Mouse (Mus musculus) spleen, adult 12 weeks (tissue): ENCODE measurements around the gene Cux2.

Source experiments
- DNase-seq: peaks from one replicate; pipeline ENCODE4 v3.0.0; 2022; ENCODE audit warnings: low spot score

Gene Cux2

DNA sequence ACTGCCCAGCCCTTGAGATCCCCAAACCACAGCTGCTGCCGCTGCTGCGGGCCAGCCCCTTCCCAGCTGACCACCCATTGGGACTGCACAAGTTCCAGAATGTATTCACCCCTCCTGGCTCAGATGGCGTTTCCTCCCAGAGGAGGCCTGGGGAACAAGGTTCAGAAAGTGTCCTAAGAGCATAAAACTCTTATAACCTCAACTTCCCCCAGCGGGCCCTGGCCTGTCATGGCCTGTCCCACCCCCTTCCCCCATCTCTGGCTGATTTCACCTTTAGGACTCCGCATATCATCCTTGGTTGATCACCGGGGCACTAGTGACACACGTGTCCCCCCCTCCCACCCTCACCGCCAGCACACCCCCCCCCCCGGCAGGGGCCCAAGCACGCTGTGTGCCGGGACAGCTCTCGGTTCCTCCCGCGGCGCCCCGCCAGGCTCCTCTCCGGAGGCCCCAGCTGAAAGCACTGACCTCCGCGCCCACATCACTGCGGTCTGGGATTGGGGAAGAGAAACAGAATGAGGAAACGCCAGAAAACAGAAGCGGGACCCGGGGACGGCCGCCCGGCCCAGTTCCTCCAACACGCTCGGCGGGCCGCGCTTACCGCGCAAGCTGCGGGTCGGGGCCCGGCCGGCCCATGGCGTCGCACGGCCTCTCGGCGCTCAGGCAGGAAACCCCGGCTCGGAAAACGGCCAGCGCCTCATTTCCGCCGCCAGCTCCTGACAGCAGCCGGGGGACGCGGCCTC is 213.8 kb downstream of the Cux2 start:
- DNase-seq: no peak

DNA sequence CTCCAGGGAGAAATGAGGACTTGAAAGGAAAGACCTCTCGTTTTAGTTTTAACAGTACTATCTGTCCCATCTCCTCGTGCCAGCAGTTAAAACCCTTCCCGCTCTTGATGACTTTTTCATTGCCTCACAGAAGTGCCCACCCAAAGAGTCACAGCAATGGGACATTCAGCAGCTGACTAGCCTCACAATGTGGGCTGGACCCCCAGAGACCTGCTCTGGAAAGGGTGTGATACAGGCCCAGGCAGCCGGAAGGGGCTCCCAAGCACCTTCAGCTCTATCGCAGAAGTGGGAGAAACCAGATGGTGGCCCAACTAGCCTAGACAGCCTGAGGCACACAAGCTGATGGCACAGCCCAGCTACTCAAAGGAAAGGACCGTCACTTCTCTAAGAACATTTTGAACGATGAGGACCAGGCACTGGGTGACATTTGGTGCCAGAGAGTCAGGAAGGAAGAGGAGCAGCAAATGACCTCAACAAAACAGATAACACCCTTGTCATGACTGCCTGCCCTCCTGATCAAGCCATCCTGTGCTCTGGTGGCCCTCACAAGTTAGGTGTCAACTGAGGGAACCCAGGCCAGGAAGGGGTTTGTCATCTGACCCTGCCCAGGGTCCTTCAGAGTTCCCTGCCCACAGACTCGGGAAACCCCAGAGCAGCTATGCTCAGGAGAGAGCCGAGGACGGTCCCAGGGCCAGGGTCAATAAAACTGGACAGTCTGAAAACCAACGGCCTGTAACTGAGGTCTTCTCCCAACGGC is 214.7 kb downstream of the Cux2 start:
- DNase-seq: no peak

DNA sequence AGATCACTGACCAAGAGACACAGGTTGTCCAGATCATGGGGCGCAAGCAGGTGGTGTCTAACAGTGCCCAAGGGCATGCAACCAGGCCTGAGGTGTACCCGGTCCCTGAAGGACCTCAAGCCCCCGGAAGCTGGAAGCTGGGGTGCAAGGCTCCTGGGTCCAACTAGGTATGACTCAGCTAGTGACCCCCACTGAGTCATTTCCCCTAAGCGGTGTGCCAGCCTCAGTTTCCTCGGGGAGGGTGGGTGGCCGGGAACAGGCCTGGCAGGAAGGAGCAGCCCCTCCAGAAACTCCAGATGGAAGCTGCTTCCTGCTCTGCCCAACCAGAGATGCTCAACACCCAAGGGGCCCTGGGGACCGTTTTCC is 215.7 kb downstream of the Cux2 start:
- DNase-seq: no peak

DNA sequence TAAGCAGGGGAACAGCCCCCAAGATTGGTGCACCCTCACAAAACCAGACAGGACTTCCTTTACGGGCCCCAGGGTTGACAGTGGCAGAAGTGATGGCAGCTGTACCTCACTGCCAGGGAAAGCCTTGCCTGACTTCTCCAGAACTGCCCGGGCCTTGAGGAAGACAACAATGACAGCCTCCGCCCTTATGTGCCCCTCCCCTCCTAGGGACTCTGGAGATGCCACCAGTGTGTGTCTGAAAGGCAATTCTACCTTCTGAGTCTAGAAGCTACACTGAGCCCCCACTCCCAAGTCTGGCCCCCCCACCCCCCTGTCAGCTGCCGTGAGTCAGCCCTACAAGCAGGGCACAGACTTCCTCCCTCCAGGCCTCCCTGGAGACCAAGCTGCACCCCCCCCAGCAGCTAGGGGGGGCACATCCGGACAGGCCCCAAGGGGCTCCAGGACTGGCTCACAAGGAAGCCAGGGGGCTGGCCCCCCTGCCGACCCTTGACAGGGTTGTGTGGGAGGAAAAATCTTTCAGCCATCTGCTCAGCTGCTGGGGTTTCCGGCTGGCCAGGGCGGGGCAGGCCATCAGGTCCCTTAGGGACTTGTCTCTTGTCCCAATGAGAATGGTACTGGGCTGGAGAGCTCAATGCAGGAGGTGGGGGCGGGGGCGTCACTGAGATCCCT is 216.2 kb downstream of the Cux2 start:
- peak; percentile 69 for DNase-seq

DNA sequence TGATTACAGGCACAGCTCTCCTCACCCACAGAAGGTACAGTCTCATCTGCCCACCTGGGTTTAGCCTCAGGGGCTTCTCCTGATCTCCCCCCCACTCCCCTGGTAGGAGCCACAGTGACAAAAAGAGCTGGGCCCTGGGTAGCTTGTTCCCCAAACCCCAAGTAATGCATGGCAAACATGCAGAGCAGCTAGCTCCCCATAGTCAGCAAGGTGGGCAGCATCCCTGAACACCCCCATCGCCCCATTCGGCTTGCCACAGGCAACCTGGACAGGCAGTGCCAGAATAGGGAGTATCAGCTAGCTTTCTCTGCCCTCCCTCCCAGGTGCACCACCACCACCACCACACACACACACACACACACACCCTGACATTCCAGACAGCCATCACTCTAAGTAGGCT is 216.7 kb downstream of the Cux2 start:
- no peak for DNase-seq

DNA sequence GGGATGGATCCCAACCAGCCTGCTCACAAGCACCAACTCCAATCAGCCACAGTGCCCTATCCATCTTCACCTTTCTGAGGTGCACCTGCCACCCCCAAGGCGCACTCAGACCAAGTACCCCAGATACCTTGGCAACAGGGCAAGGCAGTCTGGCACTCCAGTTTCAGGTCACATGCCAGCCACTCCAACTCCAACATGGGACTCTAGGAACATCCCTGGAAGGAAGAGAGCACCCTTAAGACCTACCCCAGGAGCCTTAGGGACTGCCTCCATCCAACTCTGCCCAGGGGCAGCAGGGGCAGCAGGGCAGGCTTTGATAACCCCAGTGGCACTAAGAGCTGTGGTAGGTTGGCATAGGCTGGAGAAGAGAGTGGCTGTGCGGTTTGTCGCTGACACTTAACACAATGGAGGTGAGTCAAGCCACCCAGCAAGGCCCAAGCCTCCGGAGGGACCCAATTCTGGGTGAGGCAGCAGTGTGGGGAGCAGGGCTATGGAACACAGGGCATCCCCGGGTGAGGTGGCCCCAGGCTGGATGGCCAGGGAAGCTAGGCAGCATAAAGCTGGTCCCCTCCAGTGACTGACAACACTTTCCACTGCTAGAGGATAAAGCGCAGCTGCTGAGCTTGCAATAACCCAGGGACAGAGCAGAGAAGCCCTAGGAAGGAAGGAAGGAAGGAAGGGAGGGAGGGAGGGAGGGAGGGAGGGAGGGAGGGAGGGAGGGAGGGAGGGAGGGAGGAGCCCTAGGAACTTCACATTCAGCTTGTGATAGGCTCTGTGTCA is 217.3 kb downstream of the Cux2 start:
- no peak for DNase-seq

DNA sequence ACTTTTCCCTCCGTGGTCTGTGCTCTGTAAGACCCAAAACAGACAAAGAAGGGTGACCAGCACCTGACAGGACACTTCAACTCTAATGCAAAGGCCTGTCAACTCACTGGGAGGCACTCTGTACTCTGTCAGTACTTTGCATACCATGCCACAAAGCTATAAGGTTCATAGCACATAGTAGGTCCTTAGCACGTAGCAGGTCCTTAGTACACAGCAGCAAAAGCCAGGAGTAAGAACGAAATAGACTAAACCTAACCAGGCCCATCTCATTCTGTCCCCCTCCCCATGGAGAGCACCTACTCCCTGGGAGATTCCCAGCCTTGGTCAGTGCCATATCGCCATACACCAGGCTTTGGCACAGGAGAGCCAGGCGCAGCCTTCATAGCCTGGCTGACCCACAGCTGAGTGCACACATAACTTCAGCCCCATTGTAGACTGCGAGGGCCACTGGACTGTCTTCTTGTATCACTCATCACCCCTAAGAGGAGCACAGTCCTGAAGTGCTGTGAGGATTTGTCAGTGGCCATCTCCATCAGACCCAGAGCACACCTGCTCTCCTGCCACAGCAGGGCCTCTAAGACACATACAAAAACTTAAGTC is 218.8 kb downstream of the Cux2 start:
- DNase-seq: no peak

DNA sequence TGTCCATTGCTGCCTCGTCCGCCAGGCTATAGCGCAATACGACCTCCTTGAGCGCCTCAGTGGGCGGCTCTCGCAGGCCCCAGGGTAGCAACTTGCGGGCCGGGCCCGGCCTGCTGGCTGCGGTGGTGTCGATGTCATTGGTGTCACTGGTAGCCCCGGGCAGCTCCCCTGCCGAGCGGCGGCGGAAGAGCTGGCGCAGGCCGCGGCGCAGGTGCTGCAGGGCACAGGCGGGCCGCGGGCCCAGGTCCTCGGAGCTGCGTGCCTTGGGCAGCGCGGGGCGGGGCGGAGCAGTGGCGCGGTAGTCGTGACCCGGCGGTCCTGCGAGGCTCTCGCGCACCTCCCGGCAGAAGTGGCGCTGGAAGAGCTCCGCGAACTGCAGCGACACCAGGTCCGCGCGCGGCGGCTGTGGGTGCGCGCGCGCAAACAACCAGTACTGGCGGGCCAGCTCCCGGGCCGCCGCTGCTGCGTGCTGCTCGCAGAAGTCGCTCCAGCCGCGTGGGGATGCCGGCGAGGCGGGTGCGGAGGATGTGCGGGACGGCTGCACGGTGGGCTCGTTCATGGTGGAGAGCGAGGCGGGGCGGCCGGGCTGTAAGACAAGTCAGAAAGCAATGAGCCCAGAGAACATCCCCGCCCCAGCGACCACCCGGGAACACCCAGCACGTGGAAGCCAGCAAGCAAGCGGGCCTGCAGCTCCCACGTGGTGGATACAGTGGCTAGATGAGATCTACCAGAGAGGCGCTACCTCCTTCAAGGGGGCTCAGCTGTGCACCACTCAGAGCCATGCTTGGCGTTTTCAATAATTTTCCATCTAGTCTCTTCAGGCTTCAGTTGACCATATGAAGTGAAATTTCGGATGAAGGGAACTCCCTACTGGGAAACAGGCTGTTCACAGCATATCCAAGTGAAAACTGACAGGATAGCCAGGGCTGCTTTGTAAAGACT is 221.1 kb downstream of the Cux2 start:
- no peak for DNase-seq

DNA sequence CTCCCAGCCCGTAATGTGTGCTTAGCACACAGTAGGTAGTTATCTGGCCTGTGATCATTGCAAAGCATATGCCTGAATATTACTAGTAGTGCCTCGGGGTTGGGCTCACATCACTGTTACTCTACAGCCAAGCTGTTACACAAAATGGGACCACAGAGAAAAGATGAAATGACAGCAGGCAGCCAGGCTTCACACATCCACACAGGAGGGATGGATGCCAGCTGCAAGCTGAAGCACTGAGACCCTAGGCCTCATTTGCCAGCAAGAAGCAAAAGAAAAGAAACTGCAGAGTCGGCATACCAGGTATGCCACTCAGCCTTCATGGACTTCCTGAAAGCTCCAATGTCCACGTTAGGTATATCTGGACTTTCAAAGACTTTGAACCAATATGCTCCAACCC is 222.0 kb downstream of the Cux2 start:
- no peak for DNase-seq

DNA sequence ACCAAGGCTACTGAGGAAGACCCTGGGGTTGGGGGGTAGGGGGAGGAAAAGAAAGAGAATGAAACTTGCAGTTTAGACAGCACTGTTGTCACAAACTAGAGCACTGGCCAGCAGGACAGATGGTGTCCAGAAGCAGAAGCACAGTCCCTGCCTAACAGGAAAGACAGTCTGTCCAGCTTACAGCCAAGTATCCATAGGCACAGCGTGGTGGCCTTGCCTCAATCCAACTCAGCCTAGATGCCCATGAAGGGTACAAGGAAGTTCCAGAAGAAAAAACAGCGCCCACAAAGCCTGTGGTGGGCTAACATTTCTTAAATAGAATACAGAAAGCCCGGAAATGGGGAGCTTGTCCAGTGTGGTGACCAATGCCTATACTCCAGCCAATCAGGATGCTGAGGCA is 224.3 kb downstream of the Cux2 start:
- no peak for DNase-seq

DNA sequence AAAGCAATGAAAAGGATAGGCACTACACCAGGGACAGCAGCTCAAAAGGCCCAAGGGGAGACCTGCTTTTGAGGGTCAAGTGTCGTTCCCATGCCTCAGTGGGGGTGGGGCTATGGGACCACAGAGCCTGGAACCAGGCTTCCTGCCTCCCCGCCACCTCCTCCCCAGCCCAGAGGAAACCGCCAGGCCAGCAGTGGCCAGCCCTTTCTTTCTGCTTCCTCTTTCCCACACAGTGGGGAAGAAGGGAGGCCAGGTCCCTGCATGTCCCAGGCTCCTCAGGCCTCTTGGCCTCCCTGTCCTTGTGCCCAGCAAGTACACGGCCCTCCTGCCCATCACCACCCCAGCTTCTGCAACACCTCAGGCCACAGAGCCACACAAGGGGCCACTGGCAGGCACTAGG is 225.8 kb downstream of the Cux2 start:
- DNase-seq: no peak

DNA sequence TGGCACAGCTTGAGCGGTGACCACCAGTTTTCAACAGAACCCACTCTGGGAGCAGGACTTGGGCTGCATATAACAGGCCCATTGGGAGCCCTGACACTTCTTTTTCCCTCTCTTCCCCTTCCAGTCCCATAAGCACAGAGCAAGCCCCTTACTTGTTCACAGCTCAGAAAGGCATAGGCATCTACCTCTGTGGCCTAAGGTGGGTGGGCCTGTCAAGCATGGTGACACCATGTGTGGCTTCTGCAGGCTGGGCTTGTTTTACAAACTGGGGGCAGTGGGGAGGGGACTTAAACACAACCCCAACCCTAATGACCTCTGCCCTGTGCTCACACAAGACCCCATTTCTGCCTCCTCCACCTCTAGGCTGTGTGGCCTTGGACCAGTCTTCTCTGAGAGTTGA is 226.2 kb downstream of the Cux2 start:
- DNase-seq: no peak

DNA sequence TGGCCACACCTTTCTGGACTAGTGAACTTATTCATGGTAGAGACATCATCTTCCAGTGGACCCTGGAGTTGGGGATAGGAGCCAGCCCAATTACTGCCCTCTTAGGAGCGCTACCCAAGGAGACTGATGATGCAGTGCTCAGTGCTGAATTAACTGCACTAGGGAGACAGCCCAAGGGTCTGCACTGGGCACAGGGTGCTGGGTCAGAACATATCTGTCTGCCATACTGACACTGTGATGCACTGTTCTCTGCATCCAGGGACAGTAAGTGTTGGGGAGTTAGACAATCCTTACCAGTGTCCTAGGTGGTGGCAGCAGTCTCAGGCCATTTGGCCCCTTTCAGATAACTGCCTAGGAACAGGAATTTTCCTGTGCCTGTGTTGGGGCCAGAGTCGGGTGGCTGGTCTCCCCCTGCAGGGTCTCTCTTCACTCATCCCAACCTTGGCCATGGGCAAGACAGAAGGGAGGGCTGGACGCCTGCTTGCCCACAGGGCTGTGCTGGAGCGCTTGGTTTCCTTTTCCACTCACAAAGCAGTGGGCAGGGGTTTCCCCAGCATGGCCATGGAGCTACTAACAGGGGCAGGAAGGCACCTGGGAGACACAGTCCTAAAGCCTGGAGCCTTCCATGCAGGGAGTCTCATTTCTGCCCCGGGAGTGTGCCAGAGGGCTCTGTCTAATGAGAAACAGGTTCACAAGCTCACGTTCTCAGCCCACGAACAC is 227.0 kb downstream of the Cux2 start:
- no peak for DNase-seq

DNA sequence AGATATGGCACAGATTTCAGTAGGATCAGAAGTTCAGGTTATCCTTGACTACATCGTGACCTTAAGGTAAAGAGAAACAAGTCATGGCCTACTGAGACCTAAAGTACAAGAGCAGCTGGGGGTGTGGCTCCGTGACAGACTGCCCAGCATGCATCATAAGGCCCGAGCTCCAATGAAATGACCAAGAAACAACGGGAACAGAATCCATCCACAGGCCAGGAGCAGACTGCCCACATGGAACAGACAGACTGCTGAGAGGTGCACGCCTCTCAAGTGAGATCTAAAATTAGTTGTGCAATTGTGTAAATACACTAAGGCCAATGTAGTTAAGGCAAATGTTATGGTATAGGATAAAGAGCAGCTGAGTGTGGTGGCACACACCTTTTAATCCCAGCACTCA is 228.3 kb downstream of the Cux2 start:
- DNase-seq: no peak

DNA sequence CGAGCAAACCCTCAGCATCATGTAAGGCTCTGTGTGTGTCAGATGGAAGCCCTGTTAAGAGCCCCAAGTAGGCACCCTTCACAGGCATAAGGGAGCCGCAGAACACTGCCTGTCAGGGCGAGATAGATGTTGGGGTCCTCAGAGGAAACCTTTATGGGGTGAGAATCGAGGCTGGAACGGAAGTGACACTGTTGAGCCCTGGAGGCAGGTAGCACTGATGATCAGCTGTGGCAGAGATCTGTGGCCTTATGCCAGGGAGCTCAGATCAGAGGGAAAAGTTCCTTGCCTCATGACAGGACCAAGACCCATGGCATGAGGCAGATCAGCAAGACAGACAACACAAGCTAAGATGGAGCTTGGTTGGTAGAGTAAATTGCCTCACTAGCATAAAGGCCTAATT is 228.8 kb downstream of the Cux2 start:
- no peak for DNase-seq

DNA sequence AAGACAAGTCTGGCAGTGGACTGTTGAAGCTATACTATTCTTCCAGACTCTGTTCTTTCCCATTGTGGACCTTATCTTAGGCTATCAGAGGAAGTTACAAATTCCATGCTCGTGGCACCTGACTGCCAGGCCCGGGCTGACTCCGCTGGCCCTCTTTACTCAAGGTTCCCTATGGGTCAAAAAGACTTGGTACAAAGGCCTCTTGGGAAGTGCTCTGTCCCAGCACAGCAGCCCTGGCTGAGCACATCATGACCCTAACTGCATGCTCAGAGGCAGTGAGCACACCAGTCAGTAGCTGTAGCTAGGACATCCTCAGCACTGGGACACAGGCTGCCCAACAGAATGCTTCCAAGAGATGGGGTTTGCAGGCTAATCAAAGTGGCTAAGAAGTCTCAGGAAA is 229.2 kb downstream of the Cux2 start:
- DNase-seq: no peak

DNA sequence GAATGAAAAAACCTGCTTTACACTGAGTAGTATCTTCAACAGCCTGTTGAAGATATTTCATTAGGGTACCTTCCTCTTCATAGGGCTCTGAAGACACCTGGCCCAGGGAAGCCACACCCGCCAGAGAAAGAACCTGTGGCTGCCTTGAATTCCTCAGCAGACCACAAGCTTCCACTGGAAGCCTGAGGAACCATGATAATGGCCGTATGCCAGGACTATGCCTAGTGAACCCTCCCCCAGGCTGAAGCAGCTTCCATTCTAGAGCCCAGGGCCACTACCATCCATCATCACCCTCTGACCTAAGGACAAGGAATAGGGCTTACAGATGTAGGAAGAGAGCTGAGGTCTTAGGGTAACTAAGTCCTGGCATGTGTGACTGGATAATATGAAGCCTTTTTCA is 229.7 kb downstream of the Cux2 start:
- DNase-seq: no peak

DNA sequence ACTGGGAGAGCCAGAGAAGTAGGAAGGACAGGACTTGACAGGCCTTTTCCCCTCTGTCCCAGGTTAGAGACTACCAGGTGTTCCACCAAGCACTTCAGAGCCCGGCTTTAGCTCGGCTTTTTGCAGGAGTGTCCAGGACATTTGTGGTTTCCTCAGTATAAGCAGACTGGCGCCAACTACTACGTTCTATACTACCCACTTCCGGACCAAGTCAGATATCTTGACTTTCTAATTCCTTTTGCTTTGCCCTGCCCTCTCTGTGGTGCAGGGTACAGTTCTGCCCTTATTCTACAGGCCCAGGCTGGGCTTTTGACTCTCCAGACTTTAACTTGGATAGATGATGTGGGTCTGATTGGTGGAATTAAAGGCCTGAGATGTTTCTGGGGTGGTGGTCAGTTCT is 230.3 kb downstream of the Cux2 start:
- no peak for DNase-seq

DNA sequence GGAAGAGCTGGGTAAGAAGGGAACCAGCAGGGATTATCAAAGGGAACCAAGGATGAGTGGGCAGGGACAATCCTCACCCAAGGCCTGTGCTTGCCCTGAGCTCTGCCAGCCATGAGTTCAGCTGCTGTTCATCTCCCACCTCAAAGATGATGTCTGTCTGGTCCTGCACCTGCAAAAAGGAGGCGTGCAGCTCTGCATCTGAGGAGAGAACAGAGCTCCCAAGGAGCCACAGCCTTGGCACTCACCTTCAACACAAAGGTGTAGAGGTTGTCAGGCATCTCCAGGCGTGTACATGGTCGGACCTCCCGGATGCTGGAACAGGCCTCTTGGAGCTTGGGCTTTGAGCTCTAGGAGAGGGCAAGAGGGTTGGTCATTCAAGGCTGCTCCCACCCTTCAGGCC is 231.0 kb downstream of the Cux2 start:
- no peak for DNase-seq

DNA sequence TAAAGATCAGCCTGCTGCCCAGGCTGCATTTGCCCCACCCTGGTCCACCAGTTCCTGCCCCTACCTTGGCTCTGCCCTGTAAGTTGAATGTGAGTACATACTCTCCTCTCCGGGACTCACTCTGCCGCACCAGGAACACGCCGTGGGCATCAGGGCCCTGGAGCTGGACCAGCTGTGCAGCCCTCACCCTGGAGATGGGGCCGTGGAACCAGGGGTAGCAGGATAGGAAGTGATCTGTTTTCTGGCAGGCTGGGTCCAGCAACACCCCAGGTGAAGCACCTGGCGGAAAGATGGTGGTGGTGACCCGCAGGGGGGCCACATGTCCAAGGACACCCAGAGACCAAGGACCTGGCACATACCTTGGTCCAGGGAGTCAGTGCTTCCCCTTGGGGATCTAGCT is 231.5 kb downstream of the Cux2 start:
- no peak for DNase-seq
